Mouse (Mus musculus) MEL-GATA-1-ER (cell line): ENCODE results near the gene Arhgef18.

ENCODE experiments used
- DNase-seq: peaks from one replicate; pipeline ENCODE4 v3.0.0-alpha.2; 2012; ENCODE audit warnings: low read depth; ENCODE audit errors: extremely low read depth

Arhgef18 gene

GRCm38 (mm10) chr8:3392771-3393710, at the start of gene Arhgef18:
Gene Arhgef18 (plus strand): TSS chr8:3393006.
- DNase-seq, result no peak

GRCm38 (mm10) chr8:3345337-3345736, 47.5 kb upstream of the Arhgef18 start:
- no peak for DNase-seq

- peak; percentile 20 for DNase-seq
Measured at GRCm38 (mm10) chr8:3346691-3347413, 46.0 kb upstream of the Arhgef18 start.

GRCm38 (mm10) chr8:3348142-3348823, 44.5 kb upstream of the Arhgef18 start:
- no peak for DNase-seq

DNA sequence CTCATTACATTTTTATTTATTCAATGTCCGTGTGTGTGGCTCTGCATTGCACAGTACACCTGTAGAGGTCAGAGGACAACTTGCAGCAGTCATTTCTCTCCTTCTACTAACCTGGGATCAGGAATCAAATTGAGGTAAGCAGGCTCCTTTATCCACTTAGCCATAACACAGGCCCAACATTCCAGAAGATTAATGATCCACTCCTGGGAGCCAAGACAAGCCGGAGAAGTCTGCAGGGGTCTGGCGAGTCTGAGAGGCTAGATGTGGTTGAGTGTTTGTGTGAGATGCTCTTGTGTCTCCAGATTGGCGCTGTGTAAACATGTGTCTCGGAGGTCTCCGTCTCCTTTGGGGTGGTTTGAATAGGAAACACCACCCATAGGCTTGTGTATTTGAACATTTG, 42.1 kb upstream of the Arhgef18 start:
- DNase-seq, result no peak

GRCm38 (mm10) chr8:3352715-3353114, 40.1 kb upstream of the Arhgef18 start:
- no peak for DNase-seq

GRCm38 (mm10) chr8:3353189-3353810, 39.5 kb upstream of the Arhgef18 start, which contains the start of gene A430078G23Rik:
Gene A430078G23Rik (plus strand): TSS chr8:3353415.
- DNase-seq, result peak; percentile 46

- no peak for DNase-seq
Measured at GRCm38 (mm10) chr8:3353811-3354442, 38.9 kb upstream of the Arhgef18 start.

DNA sequence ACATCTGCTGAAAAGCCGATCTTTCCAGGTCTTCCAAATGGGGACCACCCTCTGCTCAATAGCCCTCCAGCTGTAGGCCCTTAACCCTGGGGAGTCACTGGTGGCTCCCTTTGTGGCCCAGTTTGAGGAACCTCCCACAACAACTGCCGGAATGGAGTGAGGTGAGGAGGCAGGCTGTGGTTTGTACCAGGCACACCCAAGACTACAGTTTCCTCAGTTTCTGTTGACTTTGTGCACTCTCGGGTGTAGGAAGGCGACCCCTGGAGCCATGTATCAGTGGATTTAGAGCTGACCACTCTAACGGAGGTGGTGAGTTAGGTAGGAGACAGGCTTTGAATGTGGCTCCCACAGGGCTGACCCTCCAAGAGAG, 38.4 kb upstream of the Arhgef18 start:
- DNase-seq, result peak; percentile 55

DNA sequence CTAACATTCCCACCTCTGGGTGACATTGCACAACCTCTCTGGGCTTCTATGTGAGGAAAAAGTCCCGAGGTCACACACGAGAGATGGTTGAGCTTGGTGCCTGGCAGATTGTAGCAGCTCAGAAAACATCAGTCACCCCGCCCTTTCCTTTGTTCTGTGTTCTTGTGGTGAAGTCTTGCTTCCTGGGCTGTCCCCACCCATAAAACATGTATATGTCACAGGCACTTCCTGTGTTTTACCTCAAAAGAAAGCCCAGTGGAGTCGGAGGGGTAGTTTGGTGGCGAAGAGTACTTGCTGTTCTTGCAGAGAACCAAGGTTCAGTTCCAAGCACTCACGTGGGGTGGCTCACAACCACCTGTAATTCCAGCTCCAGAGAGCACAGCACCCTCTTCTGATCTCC, 37.2 kb upstream of the Arhgef18 start:
- peak; percentile 17 for DNase-seq

- DNase-seq, result peak; percentile 26
Measured at GRCm38 (mm10) chr8:3358060-3358459, 34.7 kb upstream of the Arhgef18 start.

DNA sequence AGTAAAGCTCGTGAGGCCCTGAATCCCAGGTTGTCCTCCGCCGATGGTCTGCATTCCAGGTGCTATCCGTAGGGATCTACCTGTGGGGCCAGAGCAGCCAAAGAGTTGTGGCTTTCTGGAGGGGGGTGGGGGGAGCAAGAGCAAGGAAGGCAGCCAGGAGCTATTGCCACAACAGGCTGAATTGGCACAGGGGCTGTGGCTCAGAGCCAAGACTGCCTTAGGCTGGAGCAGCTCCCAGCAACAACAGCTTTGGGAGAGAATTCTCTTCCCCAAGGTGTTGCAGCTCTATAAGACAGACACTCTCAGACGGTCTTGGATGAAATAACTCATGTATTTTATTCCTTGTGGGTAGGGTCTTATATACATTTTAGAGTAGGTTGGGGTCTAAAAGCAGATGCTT, 25.7 kb upstream of the Arhgef18 start:
- no peak for DNase-seq

DNA sequence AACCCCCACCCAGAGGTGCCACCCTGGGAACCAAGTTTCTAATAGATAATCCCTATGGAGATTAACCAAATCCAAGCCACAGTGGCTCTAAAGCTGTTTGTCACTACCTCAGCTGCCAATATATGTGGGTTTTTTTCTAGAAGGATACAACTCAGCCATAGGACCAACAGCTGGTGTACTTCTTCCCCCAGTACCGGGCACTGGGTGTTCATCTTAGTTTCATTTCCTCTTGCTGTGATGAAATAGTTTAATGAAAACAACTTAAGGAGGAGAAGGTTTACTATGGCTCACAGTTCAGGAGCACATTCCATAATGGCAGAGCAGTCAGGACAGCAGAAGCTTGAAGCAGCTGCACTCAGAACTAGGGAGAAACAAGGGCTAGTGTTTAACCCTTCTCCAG, 24.7 kb upstream of the Arhgef18 start:
- no peak for DNase-seq

GRCm38 (mm10) chr8:3375748-3376147, 17.1 kb upstream of the Arhgef18 start:
- DNase-seq, result peak; percentile 17

- DNase-seq, result no peak
Measured at GRCm38 (mm10) chr8:3376641-3377274, 16.0 kb upstream of the Arhgef18 start.

DNA sequence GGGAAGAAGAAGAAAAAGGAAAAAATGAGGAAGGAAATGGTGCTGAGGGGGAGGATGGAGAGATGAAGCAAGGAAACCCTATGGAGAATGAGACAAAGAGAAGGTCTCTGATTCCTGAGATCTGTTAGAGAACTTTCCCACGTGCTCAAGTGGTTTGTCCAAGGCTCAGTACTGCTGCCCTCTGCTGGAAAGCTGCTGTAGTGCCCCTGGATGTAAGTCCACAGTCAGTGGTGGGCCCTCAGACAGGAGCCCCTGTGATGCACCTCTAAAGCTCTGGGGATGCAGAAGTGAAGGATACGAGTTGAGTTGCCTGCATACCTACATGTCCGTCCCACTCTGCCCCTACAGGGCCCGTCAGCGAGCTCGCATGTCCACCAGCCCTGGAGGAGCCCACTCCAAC, 5.5 kb upstream of the Arhgef18 start:
- peak; percentile 43 for DNase-seq

GRCm38 (mm10) chr8:3388591-3389338, 4.0 kb upstream of the Arhgef18 start:
- no peak for DNase-seq

GRCm38 (mm10) chr8:3389506-3389905, 3.3 kb upstream of the Arhgef18 start:
- DNase-seq, result no peak

DNA sequence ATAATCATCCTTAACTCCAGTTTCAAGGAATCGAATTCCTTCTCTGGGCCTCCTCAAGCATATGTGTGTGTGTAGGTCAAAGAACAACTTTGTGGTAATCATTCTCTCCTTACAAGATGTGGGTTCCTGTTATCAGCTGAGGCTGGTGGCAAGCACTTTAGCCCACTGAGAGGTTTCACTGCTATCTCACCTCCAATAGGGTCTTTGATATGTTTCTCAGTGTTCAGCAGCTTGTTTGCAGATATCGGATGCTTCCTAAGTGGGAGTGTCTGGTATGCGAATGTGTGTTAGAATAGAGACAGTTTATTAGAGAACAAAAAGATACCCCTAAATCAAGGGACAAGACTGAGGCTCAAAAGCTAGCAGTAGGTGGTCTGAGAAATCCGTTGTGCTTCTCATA, 513 bp upstream of the Arhgef18 start:
- no peak for DNase-seq

- no peak for DNase-seq
Measured at GRCm38 (mm10) chr8:3394600-3394999, 1.8 kb downstream of the Arhgef18 start.
